Mouse (Mus musculus): ENCODE measurements around the gene Casr. TPM values are rescaled to one million over a fixed set of nuclear protein-coding genes. Genes with fewer than 3 reads are reported as not detected.

Gene Casr
- 0.07 TPM in 1 of 2 replicates, not detected in the other for polyA plus RNA-seq (2015; fragmentation: Nextera tagmentation; extraction: Ambion mirVana)

DNA sequence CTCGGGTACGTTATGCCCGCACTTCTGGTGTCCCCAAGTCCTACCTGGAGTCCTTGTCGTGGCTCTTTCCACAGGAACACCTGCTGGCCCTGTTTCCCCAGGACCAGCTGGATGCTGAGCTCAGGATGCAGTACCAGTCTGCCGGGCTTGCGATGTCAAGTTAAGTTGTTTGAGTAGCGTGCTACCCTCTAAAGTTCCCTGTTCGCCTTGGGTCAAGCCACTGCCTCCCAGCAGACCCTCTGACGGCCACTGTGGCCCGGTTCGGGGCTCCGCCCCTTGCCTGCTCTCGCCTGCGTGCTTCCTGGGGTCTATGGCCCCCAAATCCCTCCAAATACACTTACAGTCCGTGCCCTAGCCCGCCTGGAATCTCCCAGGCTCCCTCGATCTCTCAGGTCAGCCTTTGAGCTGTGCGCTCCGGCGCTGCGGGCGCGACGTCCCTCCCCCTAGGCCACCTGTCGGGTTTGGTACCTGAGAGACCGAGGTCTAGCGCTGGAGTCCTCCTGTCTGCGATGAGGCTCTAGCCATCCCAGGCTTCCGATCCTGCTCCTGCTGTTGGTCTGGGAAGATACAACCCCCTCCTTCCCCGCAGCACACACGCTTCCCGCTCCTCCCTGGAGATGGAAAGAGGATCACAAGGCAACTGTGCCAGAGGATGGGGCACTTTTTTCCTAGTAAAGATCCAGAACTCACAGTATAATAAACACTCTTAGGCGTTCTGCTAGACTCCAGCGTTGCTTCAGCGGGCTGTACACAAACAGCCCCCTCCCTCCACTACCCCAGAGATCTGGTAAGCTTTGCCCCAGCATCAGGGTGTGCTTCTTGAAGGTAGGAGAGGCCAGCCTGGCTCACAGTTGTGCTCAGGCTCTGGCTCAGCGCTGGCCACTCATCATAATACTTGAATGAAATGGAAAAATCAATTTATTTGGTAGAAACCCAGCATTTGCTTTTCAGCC lies at the start of gene Casr:
TSS of gene Casr (minus strand) at position 756 of the 953 bp plus-strand sequence.
- Histone ChIP-seq H3K36me3 (ENCODE audit: control insufficient read depth, insufficient read depth, low read length) (no peaks in the 10 kb centered on the region), H3K4me2 (ENCODE audit: low read depth, low read length) (peak within 1 kb of the TSS; percentile 55), H3K27me3 (replicated peaks; ENCODE audit: control insufficient read depth, insufficient read depth, low read length) (peaks cover 13% of the 10 kb centered on the region), H3K27ac (ENCODE audit: low read length) (no peak within 1 kb of the TSS), H3K9me3 (ENCODE audit: control insufficient read depth, low read length) (no peaks in the 10 kb centered on the region), H3K9ac (ENCODE audit: low read depth, low read length) (peak within 1 kb of the TSS; percentile 29; the same call in 1 of the 2 replicates), H3K4me1 (ENCODE audit: control insufficient read depth, insufficient read depth, low read length) (peaks cover 4% of the 10 kb centered on the region; the same call in 1 of the 2 replicates), H3K4me3 (ENCODE audit: low read length) (peak within 1 kb of the TSS; percentile 35)
- ATAC-seq = no peak
- WGBS = 4% methylated on average over 36 of the region's 36 CpGs

- no peak overlapping the region for H3K4me2 ChIP-seq (ENCODE audit: low read depth, low read length)
- H3K4me3 ChIP-seq (ENCODE audit: low read length) = no peak overlapping the region
- H3K9me3 ChIP-seq (ENCODE audit: control insufficient read depth, low read length) = no peaks in the 10 kb centered on the region
- H3K4me1 ChIP-seq (ENCODE audit: control insufficient read depth, insufficient read depth, low read length) = no peaks in the 10 kb centered on the region
- H3K27ac ChIP-seq (ENCODE audit: low read length) = no peak overlapping the region
- H3K36me3 ChIP-seq (ENCODE audit: control insufficient read depth, insufficient read depth, low read length) = no peaks in the 10 kb centered on the region
- ATAC-seq = no peak
- no peaks in the 10 kb centered on the region for H3K27me3 ChIP-seq (replicated peaks; ENCODE audit: control insufficient read depth, insufficient read depth, low read length)
- WGBS = 73% methylated on average over 3 of the region's 3 CpGs
- H3K9ac ChIP-seq (ENCODE audit: low read depth, low read length) = no peak overlapping the region
Measured at GRCm38 (mm10) chr16:36602632-36603031, 40.7 kb upstream of the Casr start.

- no peak overlapping the region for H3K27ac ChIP-seq (ENCODE audit: low read length)
- no peaks in the 10 kb centered on the region for H3K36me3 ChIP-seq (ENCODE audit: control insufficient read depth, insufficient read depth, low read length)
- H3K27me3 ChIP-seq (replicated peaks; ENCODE audit: control insufficient read depth, insufficient read depth, low read length) = no peaks in the 10 kb centered on the region
- H3K4me1 ChIP-seq (ENCODE audit: control insufficient read depth, insufficient read depth, low read length) = no peaks in the 10 kb centered on the region
- ATAC-seq = peak; percentile 60
- no peak overlapping the region for H3K4me3 ChIP-seq (ENCODE audit: low read length)
- no peak overlapping the region for H3K4me2 ChIP-seq (ENCODE audit: low read depth, low read length)
- WGBS = 52% methylated on average over 4 of the region's 4 CpGs
- H3K9ac ChIP-seq (ENCODE audit: low read depth, low read length) = no peak overlapping the region
- H3K9me3 ChIP-seq (ENCODE audit: control insufficient read depth, low read length) = no peaks in the 10 kb centered on the region
Measured at GRCm38 (mm10) chr16:36598265-36598664, 36.3 kb upstream of the Casr start.

DNA sequence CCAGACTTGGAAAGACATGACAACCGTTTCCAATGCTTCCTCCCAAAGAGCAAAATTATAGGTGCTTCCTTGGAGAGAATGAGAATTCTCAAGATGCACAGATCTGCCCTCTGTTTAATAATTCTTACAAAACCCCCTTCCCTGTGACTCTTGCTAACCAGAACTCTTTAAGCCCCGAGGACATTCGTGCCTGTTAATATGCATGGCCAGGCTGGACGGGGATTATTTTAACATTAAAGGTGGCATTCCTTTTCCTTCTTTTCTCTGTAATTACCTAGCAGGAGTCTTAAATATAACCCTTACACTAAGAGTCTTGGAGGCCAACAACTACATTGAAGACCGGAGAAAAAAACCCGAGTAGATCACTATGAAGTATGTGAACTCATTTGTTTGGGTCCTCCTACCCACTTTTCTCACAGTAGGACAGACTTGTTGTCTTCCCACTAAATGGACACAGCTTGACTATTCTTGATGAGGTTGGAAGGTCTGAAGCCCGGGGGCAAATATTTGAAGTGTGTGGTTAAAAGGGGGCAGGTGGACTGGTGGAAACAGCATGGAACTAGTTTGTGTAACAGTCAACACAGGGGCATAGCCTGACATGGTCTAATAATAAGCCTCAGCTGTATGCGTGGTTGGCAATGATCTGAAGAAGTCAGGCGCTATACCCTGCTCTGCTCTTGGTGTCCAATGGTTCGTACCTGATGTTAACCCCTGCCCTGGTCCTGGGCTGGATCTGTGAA lies 34.9 kb upstream of the Casr start:
- H3K27ac ChIP-seq (ENCODE audit: low read length) = no peak overlapping the region
- no peaks in the 10 kb centered on the region for H3K36me3 ChIP-seq (ENCODE audit: control insufficient read depth, insufficient read depth, low read length)
- no peaks in the 10 kb centered on the region for H3K27me3 ChIP-seq (replicated peaks; ENCODE audit: control insufficient read depth, insufficient read depth, low read length)
- H3K9ac ChIP-seq (ENCODE audit: low read depth, low read length) = no peak overlapping the region
- WGBS = 90% methylated on average over 10 of the region's 10 CpGs
- no peak overlapping the region for H3K4me3 ChIP-seq (ENCODE audit: low read length)
- H3K4me2 ChIP-seq (ENCODE audit: low read depth, low read length) = no peak overlapping the region
- H3K4me1 ChIP-seq (ENCODE audit: control insufficient read depth, insufficient read depth, low read length) = no peaks in the 10 kb centered on the region
- H3K9me3 ChIP-seq (ENCODE audit: control insufficient read depth, low read length) = no peaks in the 10 kb centered on the region
- no peak for ATAC-seq

DNA sequence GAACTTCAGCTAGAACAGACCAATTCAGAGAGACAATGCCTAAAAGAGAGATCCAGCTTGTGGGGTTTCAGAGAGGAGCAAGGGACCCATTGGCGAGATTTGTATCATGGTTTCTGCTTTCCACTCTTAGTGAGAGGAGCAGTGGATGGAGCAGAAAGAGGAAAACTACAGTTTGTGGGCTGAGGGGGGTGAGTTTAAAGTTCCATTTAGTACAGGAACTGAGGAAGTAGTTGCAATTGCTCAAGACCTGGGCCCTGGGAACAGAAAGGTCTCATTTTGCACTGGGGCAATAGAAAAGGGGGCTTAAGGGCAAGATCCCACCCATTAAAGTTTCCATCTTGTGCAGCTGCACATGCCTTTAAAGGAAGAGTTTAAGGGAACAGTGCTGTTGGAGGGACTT lies 28.0 kb upstream of the Casr start:
- Histone ChIP-seq H3K27ac (ENCODE audit: low read length) (no peak overlapping the region), H3K4me3 (ENCODE audit: low read length) (no peak overlapping the region), H3K9me3 (ENCODE audit: control insufficient read depth, low read length) (no peaks in the 10 kb centered on the region), H3K27me3 (replicated peaks; ENCODE audit: control insufficient read depth, insufficient read depth, low read length) (no peaks in the 10 kb centered on the region), H3K9ac (ENCODE audit: low read depth, low read length) (no peak overlapping the region), H3K36me3 (ENCODE audit: control insufficient read depth, insufficient read depth, low read length) (no peaks in the 10 kb centered on the region), H3K4me1 (ENCODE audit: control insufficient read depth, insufficient read depth, low read length) (no peaks in the 10 kb centered on the region), H3K4me2 (ENCODE audit: low read depth, low read length) (no peak overlapping the region)
- WGBS = 96% methylated on average over 1 of the region's 1 CpGs
- ATAC-seq = no peak

DNA sequence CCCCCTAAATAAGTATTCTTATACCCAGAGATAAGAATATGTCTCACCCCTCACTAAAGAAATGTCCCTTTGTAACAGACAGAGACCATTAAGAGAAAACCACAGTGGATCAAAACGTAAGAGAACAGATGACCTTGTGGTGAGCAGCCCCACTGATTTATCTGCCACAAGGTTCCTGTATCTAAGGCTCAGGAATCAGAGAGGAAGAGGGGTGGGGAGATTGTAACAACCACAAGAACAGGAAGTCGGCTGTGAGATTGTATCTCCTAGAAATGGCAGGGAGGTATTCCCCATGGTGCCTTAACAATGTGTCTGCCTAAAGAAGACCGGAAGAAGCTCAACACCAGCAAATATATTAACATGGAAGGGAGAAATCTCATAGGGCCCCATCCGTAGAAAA lies 26.0 kb upstream of the Casr start:
- H3K4me2 ChIP-seq (ENCODE audit: low read depth, low read length) = no peak overlapping the region

GRCm38 (mm10) chr16:36582073-36582472 lies 20.1 kb upstream of the Casr start:
- ATAC-seq = no peak
- WGBS = 56% methylated on average over 3 of the region's 3 CpGs
- no peak overlapping the region for H3K4me2 ChIP-seq (ENCODE audit: low read depth, low read length)

More for the DNA sequence above, 26.0 kb upstream of the Casr start:
- Histone ChIP-seq H3K4me3 (ENCODE audit: low read length) (no peak overlapping the region), H3K9me3 (ENCODE audit: control insufficient read depth, low read length) (no peaks in the 10 kb centered on the region), H3K36me3 (ENCODE audit: control insufficient read depth, insufficient read depth, low read length) (no peaks in the 10 kb centered on the region), H3K4me1 (ENCODE audit: control insufficient read depth, insufficient read depth, low read length) (no peaks in the 10 kb centered on the region), H3K27me3 (replicated peaks; ENCODE audit: control insufficient read depth, insufficient read depth, low read length) (no peaks in the 10 kb centered on the region), H3K27ac (ENCODE audit: low read length) (no peak overlapping the region), H3K9ac (ENCODE audit: low read depth, low read length) (no peak overlapping the region)
- ATAC-seq = no peak
- WGBS = 63% methylated on average over 4 of the region's 4 CpGs

GRCm38 (mm10) chr16:36571942-36572341 lies 10.0 kb upstream of the Casr start:
- H3K27ac ChIP-seq (ENCODE audit: low read length) = no peak overlapping the region
- no peaks in the 10 kb centered on the region for H3K9me3 ChIP-seq (ENCODE audit: control insufficient read depth, low read length)
- H3K4me1 ChIP-seq (ENCODE audit: control insufficient read depth, insufficient read depth, low read length) = no peaks in the 10 kb centered on the region
- H3K4me3 ChIP-seq (ENCODE audit: low read length) = no peak overlapping the region
- ATAC-seq = no peak
- 63% methylated on average over 8 of the region's 8 CpGs for WGBS
- H3K4me2 ChIP-seq (ENCODE audit: low read depth, low read length) = no peak overlapping the region
- no peaks in the 10 kb centered on the region for H3K27me3 ChIP-seq (replicated peaks; ENCODE audit: control insufficient read depth, insufficient read depth, low read length)
- no peak overlapping the region for H3K9ac ChIP-seq (ENCODE audit: low read depth, low read length)
- H3K36me3 ChIP-seq (ENCODE audit: control insufficient read depth, insufficient read depth, low read length) = no peaks in the 10 kb centered on the region

More at GRCm38 (mm10) chr16:36582073-36582472, 20.1 kb upstream of the Casr start:
- no peak overlapping the region for H3K27ac ChIP-seq (ENCODE audit: low read length)
- no peaks in the 10 kb centered on the region for H3K4me1 ChIP-seq (ENCODE audit: control insufficient read depth, insufficient read depth, low read length)
- no peaks in the 10 kb centered on the region for H3K9me3 ChIP-seq (ENCODE audit: control insufficient read depth, low read length)
- H3K9ac ChIP-seq (ENCODE audit: low read depth, low read length) = no peak overlapping the region
- no peaks in the 10 kb centered on the region for H3K27me3 ChIP-seq (replicated peaks; ENCODE audit: control insufficient read depth, insufficient read depth, low read length)
- H3K4me3 ChIP-seq (ENCODE audit: low read length) = no peak overlapping the region
- no peaks in the 10 kb centered on the region for H3K36me3 ChIP-seq (ENCODE audit: control insufficient read depth, insufficient read depth, low read length)

DNA sequence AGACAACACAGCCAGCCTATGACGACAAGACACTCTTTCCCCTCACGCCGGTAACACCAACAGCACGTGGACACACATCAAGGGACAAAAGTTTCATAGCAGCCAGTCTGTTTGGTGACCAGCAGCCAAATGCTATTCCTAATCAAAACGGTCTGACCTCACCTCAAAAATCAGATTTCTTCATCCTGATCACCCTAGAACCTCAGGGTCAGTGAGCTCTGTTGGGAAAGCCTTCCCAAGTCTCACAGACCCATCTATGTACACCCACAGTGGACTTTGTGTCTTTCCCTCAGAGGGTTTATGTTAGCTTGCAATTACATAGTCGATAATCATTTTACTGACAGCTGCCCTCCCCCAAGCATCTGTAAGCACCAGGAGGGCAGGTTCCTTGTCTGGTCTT lies 2.4 kb downstream of the Casr start:
- H3K4me2 ChIP-seq (ENCODE audit: low read depth, low read length) = no peak overlapping the region
- no peaks in the 10 kb centered on the region for H3K9me3 ChIP-seq (ENCODE audit: control insufficient read depth, low read length)
- peaks cover 13% of the 10 kb centered on the region for H3K27me3 ChIP-seq (replicated peaks; ENCODE audit: control insufficient read depth, insufficient read depth, low read length)
- peaks cover 4% of the 10 kb centered on the region; the same call in 1 of the 2 replicates for H3K4me1 ChIP-seq (ENCODE audit: control insufficient read depth, insufficient read depth, low read length)
- no peak overlapping the region for H3K27ac ChIP-seq (ENCODE audit: low read length)
- ATAC-seq = no peak
- H3K9ac ChIP-seq (ENCODE audit: low read depth, low read length) = no peak overlapping the region
- H3K36me3 ChIP-seq (ENCODE audit: control insufficient read depth, insufficient read depth, low read length) = no peaks in the 10 kb centered on the region
- no peak overlapping the region for H3K4me3 ChIP-seq (ENCODE audit: low read length)
- WGBS = 85% methylated on average over 6 of the region's 6 CpGs
